Mouse (Mus musculus) layer of hippocampus, adult 2 months (tissue): Measurements from ENCODE around the gene Actr3. TPM values are rescaled to one million over a fixed set of nuclear protein-coding genes. Genes with fewer than 3 reads are reported as not detected.

Source experiments
- DNase-seq, 2 experiments: peaks; one replicate each; pipeline ENCODE4 v3.0.0; 2022; ENCODE audit warnings: low spot score in 2 of 2
- H3K27ac ChIP-seq: fragments of 200-600 bp; 2 replicates; pipeline ENCODE4 v1.8.1; 2022
- H3K4me3 ChIP-seq: fragments of 200-600 bp; 2 replicates; pipeline ENCODE4 v1.8.1; 2022; ENCODE audit warnings: mild to moderate bottlenecking
- CTCF ChIP-seq: fragments of 200-600 bp; conservative IDR thresholded peaks from 2 replicates; pipeline ENCODE4 v1.8.1; 2022; ENCODE audit warnings: antibody characterized with exemption, mild to moderate bottlenecking, moderate library complexity
- total RNA-seq, 2 experiments: library from RNA; stranded (reverse); gene quantifications; 2 replicates each; pipeline ENCODE4 v1.2.3; 2021

Gene Actr3
- total RNA-seq, 2 experiments from 2014 or later: 352 to 359 TPM

GRCm38 (mm10) chr1:125463349-125463748, 27.8 kb upstream of the Actr3 start:
- no peak overlapping the region for H3K4me3 ChIP-seq
- no peak for TF ChIP-seq CTCF
- DNase-seq: no peak
- no peak overlapping the region for H3K27ac ChIP-seq

GRCm38 (mm10) chr1:125462917-125463316, 27.4 kb upstream of the Actr3 start:
- TF ChIP-seq CTCF: no peak
- Histone ChIP-seq H3K27ac (no peak overlapping the region), H3K4me3 (no peak overlapping the region)
- no peak for DNase-seq

- no peak for TF ChIP-seq CTCF
- no peak overlapping the region for H3K4me3 ChIP-seq
- no peak for DNase-seq
- H3K27ac ChIP-seq: peak overlapping the region; percentile 25; the same call in 1 of the 2 replicates
These were observed 23.0 kb upstream of the Actr3 start for GRCm38 (mm10) chr1:125458531-125458930.

- TF ChIP-seq CTCF: no peak
- Histone ChIP-seq H3K4me3 (no peak overlapping the region), H3K27ac (no peak overlapping the region)
- no peak for DNase-seq
These were observed 19.6 kb upstream of the Actr3 start for GRCm38 (mm10) chr1:125455128-125455527.

GRCm38 (mm10) chr1:125450282-125451000, 14.9 kb upstream of the Actr3 start:
- H3K4me3 ChIP-seq: no peak overlapping the region
- TF ChIP-seq CTCF: no peak
- DNase-seq: peak in 1 of 2 experiments; percentile 32
- H3K27ac ChIP-seq: peak overlapping the region; percentile 74

- H3K27ac ChIP-seq: no peak overlapping the region
- TF ChIP-seq CTCF: no peak
- H3K4me3 ChIP-seq: no peak overlapping the region
- no peak for DNase-seq
These were observed 12.4 kb upstream of the Actr3 start for GRCm38 (mm10) chr1:125447926-125448325.

- Histone ChIP-seq H3K27ac (peak overlapping the region; percentile 84), H3K4me3 (no peak overlapping the region)
- no peak for TF ChIP-seq CTCF
- DNase-seq: no peak
These were observed 6.2 kb upstream of the Actr3 start for GRCm38 (mm10) chr1:125441679-125442078.

GRCm38 (mm10) chr1:125441251-125441650, 5.7 kb upstream of the Actr3 start:
- no peak for DNase-seq
- H3K27ac ChIP-seq: peak overlapping the region; percentile 84
- TF ChIP-seq CTCF: no peak
- no peak overlapping the region for H3K4me3 ChIP-seq

GRCm38 (mm10) chr1:125439556-125439955, 4.0 kb upstream of the Actr3 start:
- Histone ChIP-seq H3K4me3 (no peak overlapping the region), H3K27ac (peak overlapping the region; percentile 84)
- TF ChIP-seq CTCF: no peak
- DNase-seq: peak; percentile 61 to 72

GRCm38 (mm10) chr1:125438826-125439225, 3.3 kb upstream of the Actr3 start:
- Histone ChIP-seq H3K27ac (peak overlapping the region; percentile 84), H3K4me3 (no peak overlapping the region)
- no peak for TF ChIP-seq CTCF
- no peak for DNase-seq

- TF ChIP-seq CTCF: no peak
- no peak overlapping the region for H3K4me3 ChIP-seq
- peak overlapping the region; percentile 84; the same call in 1 of the 2 replicates for H3K27ac ChIP-seq
- DNase-seq: no peak
These were observed 2.4 kb upstream of the Actr3 start for GRCm38 (mm10) chr1:125437927-125438326.

GRCm38 (mm10) chr1:125437161-125437560, 1.6 kb upstream of the Actr3 start:
- 0 out of 2 replicates have a peak overlapping the region, but pooled peaks have one; percentile 11 for H3K27ac ChIP-seq
- no peak overlapping the region for H3K4me3 ChIP-seq
- no peak for TF ChIP-seq CTCF
- no peak for DNase-seq

GRCm38 (mm10) chr1:125435018-125435368, 534 bp downstream of the Actr3 start:
- DNase-seq: no peak
- TF ChIP-seq CTCF: no peak
- Histone ChIP-seq H3K4me3 (peak overlapping the region; percentile 91), H3K27ac (peak overlapping the region; percentile 99)

GRCm38 (mm10) chr1:125434485-125435001, 984 bp downstream of the Actr3 start:
- peak overlapping the region; percentile 91 for H3K4me3 ChIP-seq
- no peak for TF ChIP-seq CTCF

More at GRCm38 (mm10) chr1:125434485-125435001, 984 bp downstream of the Actr3 start:
- DNase-seq: peak; percentile 51 to 53
- peak overlapping the region; percentile 99 for H3K27ac ChIP-seq
